Mouse (Mus musculus): Measurements from ENCODE around the gene Bcl9l. TPM values are rescaled to one million over a fixed set of nuclear protein-coding genes. Genes with fewer than 3 reads are reported as not detected.

Bcl9l gene
- polyA plus RNA-seq, 1 experiment from 2014 or later = 8.0 TPM

DNA sequence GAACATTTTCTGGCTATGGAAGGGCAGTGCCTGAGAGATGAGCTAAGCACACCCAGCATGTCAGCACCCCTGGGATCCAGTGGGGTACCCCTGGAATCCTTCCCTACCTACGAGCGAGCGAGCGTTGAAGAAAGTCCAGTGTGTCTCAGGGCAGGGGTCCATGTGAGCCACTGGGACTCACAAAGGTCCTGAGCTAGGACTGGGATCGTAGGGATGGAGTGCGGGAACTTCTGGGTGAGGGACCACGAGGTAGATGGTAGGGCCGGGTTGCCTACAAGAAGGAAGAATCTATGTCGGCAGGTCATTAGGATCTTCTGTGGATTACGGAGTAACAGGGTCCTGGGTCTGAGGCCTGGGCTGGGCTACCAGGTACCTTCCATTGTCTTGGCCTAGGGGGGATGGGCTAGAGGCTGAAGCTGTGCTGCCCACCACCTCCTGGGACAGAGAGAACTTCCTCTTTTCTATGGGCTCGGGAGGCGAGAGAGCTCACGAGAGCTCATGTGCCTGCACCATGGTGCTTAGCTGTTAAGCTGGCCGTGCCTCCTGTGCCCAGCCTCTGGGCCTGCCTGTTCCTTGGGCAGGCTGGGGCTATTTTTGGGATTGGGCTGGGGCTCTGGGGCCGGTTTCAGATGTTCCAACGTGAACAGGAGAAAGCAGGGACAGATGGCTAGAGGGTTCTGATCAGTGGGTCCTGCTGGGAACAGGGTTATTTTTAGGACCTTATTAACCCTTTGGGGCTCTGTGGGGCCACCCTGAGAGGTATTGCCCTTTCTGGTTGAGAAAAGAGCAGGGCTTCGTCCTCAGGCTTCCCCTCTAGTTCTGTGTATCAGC lies 10.2 kb downstream of the Bcl9l start:
- 67% methylated on average over 17 of the region's 17 CpGs for whole genome bisulfite sequencing
- DNase-seq (ENCODE audit: low spot score) (no peak), ATAC-seq (ENCODE audit: insufficient read depth, low FRiP score, low TSS enrichment) (no peak)
- H3K27me3 ChIP-seq (ENCODE audit: control insufficient read depth, insufficient read depth, low read length) = no peaks in the 10 kb centered on the region
- H3K9me3 ChIP-seq (ENCODE audit: control insufficient read depth, low read length) = no peaks in the 10 kb centered on the region
- no peak overlapping the region for H3K9ac ChIP-seq (ENCODE audit: low read length)
- no peaks in the 10 kb centered on the region for H3K36me3 ChIP-seq (ENCODE audit: control insufficient read depth, insufficient read depth, low read length)
- no peak overlapping the region for H3K4me2 ChIP-seq (ENCODE audit: low read depth)
- peaks cover 68% of the 10 kb centered on the region for H3K4me1 ChIP-seq (ENCODE audit: control insufficient read depth, insufficient read depth, low read length)
- H3K4me3 ChIP-seq (ENCODE audit: low read depth, low read length) = no peak overlapping the region
- no peak overlapping the region for H3K27ac ChIP-seq (ENCODE audit: low read depth, low read length)

DNA sequence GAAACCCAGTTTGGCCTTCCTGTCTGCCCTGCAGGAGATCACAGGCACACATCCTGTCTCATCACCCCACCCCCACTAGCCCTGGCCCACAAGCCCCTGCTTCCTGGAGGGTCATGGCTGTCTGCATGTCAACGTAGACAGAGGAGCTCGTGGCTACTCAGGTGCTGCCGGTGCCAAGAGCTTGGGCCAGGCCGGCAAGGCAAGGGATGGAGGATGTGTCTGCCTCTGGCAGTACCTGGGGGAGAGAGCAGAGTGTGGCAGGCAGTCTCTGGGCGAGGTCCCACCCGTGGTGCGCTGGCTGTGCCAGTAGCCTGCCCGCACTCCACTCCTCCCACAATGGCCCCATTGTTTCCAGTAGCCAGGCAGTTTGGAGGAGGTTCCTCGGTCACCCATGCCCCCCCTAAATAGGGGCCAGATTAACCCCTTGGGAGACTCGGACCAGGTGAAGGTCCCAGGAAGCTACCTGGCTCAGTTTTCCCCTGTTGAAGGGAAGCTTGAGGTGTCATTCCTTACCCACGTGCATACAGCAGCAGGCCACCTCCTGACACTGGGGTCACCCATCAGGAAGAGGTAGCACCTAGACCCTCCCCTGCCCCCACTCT lies 11.7 kb downstream of the Bcl9l start:
- WGBS = 20% methylated on average over 11 of the region's 11 CpGs
- Histone ChIP-seq H3K4me3 (ENCODE audit: low read depth, low read length) (no peak overlapping the region), H3K4me2 (ENCODE audit: low read depth) (no peak overlapping the region; the same call in 1 of the 2 replicates), H3K4me1 (ENCODE audit: control insufficient read depth, insufficient read depth, low read length) (peaks cover 68% of the 10 kb centered on the region), H3K27ac (ENCODE audit: low read depth, low read length) (no peak overlapping the region), H3K9ac (ENCODE audit: low read length) (no peak overlapping the region), H3K9me3 (ENCODE audit: control insufficient read depth, low read length) (no peaks in the 10 kb centered on the region), H3K36me3 (ENCODE audit: control insufficient read depth, insufficient read depth, low read length) (no peaks in the 10 kb centered on the region), H3K27me3 (ENCODE audit: control insufficient read depth, insufficient read depth, low read length) (no peaks in the 10 kb centered on the region)
- DNase-seq (ENCODE audit: low spot score) = no peak
- no peak for ATAC-seq (ENCODE audit: insufficient read depth, low FRiP score, low TSS enrichment)

DNA sequence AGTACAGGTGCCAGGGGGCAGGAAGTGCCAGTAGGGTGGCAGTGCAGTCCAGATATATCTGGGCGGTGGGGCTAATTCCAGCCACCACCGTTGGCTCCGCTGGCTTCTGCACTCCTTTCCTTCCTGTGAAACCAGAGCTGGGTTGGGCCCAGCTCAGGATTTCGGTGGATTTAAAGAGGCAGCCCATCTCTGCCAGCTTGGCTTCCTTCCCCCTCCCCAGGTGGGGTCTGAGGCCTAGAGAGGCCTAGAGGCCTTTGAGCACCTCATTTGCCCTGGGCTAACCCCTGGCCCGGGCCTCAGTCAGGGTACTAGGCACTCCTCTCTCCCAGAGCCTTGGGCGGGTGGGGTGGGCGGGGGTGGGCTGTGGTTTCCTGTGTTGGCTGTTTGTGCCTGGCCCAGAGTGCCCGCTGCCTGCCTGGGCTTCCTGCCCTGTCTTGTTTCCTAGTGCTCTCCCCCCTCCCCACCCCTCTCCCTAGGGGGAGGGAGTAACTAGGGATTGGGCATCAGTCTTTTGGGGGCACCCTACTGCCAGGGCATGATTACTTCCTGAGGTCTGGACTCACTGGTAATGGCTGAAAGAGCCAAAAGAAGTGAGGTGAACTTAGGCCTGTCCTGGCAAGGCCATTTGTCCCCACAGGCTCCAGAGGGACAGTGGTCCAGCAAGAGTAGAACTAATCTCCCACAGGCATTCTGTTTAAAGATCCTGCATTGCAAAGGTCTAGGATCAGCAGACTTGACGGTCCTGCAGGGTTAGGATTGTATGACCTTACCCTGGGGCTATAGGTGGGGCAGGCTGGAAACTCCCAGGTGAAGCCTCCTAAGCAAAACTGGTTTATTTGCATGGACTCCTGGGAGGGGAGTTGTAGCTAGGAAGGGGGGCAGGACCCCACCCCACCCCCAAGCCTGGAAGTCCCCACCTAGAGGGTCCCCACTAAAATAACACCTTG lies 12.5 kb downstream of the Bcl9l start:
- H3K36me3 ChIP-seq (ENCODE audit: control insufficient read depth, insufficient read depth, low read length) = no peaks in the 10 kb centered on the region
- WGBS = 47% methylated on average over 9 of the region's 9 CpGs
- H3K9me3 ChIP-seq (ENCODE audit: control insufficient read depth, low read length) = no peaks in the 10 kb centered on the region
- no peak overlapping the region for H3K27ac ChIP-seq (ENCODE audit: low read depth, low read length)
- H3K4me3 ChIP-seq (ENCODE audit: low read depth, low read length) = no peak overlapping the region
- H3K27me3 ChIP-seq (ENCODE audit: control insufficient read depth, insufficient read depth, low read length) = no peaks in the 10 kb centered on the region
- H3K9ac ChIP-seq (ENCODE audit: low read length) = no peak overlapping the region; the same call in 1 of the 2 replicates
- H3K4me2 ChIP-seq (ENCODE audit: low read depth) = no peak overlapping the region
- peaks cover 68% of the 10 kb centered on the region for H3K4me1 ChIP-seq (ENCODE audit: control insufficient read depth, insufficient read depth, low read length)
- no peak for ATAC-seq (ENCODE audit: insufficient read depth, low FRiP score, low TSS enrichment)
- no peak for DNase-seq (ENCODE audit: low spot score)

DNA sequence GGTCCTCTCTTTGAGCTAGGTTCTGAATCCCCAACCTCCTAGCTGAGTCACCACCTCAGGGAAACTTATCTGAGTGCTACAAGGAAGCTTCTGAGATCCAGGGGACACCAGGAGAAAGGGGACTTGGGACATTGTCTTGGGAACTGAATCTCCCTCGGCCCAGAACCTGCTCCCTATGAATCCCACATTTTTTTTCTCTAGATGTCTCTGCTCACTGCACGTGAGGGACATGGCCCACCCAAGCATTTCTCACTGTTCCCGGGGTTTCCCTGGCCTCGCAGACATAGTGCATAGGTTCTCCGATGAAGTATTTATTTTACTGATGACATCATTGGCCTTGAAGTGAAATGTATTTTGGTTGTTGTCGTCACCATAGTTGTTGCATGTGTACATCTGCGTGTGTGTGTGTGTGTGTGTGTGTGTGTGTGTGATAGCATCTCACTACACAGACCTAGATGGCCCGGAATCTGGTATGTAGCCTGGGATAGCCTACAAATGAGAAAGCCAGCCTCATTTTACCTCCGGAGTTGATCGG lies 13.3 kb downstream of the Bcl9l start:
- no peak for ATAC-seq (ENCODE audit: insufficient read depth, low FRiP score, low TSS enrichment)
- H3K4me1 ChIP-seq (ENCODE audit: control insufficient read depth, insufficient read depth, low read length) = peaks cover 68% of the 10 kb centered on the region
- 88% methylated on average over 10 of the region's 10 CpGs for WGBS

DNA sequence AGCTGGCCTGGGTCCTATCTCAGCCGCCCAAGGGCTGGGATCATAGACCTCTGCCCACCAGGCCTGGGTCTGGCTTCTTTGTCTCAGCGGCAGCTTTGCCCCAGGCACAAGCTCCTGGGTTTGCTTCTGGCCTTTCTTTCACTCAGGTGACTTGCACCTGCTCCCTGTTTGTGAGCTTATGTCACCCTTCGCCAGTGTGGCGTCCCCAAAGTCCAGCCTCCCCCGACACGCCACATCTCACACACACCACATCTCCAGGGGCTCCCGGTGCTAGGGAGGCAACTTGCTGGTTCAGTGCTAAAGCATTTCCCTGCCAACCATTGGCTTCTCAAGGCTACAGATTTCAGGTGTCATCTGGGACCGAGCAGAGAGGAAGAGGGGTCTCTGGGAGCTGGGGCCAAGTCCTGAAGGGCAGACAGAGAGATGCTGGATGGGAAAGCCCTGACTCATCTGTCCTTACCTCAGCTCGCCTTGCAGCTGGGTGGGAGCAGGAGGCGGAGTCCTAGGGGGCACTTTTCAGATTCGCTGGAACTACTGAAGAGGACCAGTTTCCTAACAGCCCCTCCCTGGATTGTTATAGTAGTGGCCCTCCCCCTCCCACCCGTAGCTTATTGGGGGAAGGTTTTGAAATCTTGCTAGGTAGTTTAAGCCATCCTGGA lies 14.3 kb downstream of the Bcl9l start:
- no peak overlapping the region for H3K4me2 ChIP-seq (ENCODE audit: low read depth)
- H3K9ac ChIP-seq (ENCODE audit: low read length) = no peak overlapping the region
- WGBS = 55% methylated on average over 12 of the region's 12 CpGs
- no peaks in the 10 kb centered on the region for H3K9me3 ChIP-seq (ENCODE audit: control insufficient read depth, low read length)
- H3K4me3 ChIP-seq (ENCODE audit: low read depth, low read length) = no peak overlapping the region
- peaks cover 72% of the 10 kb centered on the region for H3K4me1 ChIP-seq (ENCODE audit: control insufficient read depth, insufficient read depth, low read length)
- ATAC-seq (ENCODE audit: insufficient read depth, low FRiP score, low TSS enrichment) = no peak
- H3K36me3 ChIP-seq (ENCODE audit: control insufficient read depth, insufficient read depth, low read length) = no peaks in the 10 kb centered on the region
- no peak for DNase-seq (ENCODE audit: low spot score)
- no peaks in the 10 kb centered on the region for H3K27me3 ChIP-seq (ENCODE audit: control insufficient read depth, insufficient read depth, low read length)
- H3K27ac ChIP-seq (ENCODE audit: low read depth, low read length) = no peak overlapping the region

More for the DNA sequence above, 13.3 kb downstream of the Bcl9l start:
- no peaks in the 10 kb centered on the region for H3K9me3 ChIP-seq (ENCODE audit: control insufficient read depth, low read length)
- DNase-seq (ENCODE audit: low spot score) = no peak
- H3K36me3 ChIP-seq (ENCODE audit: control insufficient read depth, insufficient read depth, low read length) = no peaks in the 10 kb centered on the region
- no peak overlapping the region for H3K4me2 ChIP-seq (ENCODE audit: low read depth)
- no peak overlapping the region for H3K4me3 ChIP-seq (ENCODE audit: low read depth, low read length)
- no peak overlapping the region for H3K27ac ChIP-seq (ENCODE audit: low read depth, low read length)
- H3K9ac ChIP-seq (ENCODE audit: low read length) = no peak overlapping the region
- H3K27me3 ChIP-seq (ENCODE audit: control insufficient read depth, insufficient read depth, low read length) = no peaks in the 10 kb centered on the region

DNA sequence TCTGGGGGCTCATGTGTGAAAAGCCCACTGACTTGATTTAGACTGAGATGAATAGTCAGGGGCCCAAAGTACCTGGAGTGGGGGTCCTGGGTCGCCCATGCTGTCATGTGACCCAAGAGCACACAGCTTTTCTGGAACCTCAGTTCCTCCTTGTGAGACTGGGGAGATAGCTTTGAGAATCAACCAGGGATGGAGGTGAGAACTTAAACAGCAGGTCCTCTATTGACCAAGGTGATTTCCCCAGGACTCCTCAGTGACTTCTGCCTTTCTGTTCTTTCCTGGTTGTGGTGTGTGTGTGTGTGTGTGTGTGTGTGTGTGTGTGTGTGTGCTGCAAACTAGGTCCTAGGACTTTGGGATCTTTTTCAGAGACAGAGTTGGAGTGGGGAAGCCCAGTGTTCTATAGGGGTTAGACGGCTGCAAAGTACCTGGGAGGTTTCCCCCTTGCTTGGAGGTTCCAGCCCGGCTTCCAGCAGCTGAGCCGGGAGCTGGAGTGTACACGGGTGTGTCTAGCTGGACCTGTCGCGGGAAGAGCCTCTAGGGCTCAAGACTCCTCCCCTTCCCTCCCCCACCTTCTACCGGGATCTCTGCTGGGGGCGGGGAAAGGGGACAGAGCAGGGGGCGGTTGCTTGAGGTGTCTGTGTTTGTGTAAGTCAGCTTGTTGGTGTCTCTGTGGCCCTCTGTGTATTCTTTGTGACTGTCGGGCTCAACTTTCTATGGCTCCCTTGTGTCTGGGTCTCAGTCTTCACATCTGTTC lies 15.2 kb downstream of the Bcl9l start:
- no peaks in the 10 kb centered on the region for H3K27me3 ChIP-seq (ENCODE audit: control insufficient read depth, insufficient read depth, low read length)
- no peak for ATAC-seq (ENCODE audit: insufficient read depth, low FRiP score, low TSS enrichment)
- H3K36me3 ChIP-seq (ENCODE audit: control insufficient read depth, insufficient read depth, low read length) = no peaks in the 10 kb centered on the region
- peak overlapping the region; percentile 39 for H3K4me3 ChIP-seq (ENCODE audit: low read depth, low read length)
- peak overlapping the region; percentile 83 for H3K4me2 ChIP-seq (ENCODE audit: low read depth)
- peak overlapping the region; percentile 63 for H3K9ac ChIP-seq (ENCODE audit: low read length)
- peak overlapping the region; percentile 85 for H3K27ac ChIP-seq (ENCODE audit: low read depth, low read length)
- peaks cover 70% of the 10 kb centered on the region for H3K4me1 ChIP-seq (ENCODE audit: control insufficient read depth, insufficient read depth, low read length)
- peak; percentile 68 for DNase-seq (ENCODE audit: low spot score)
- WGBS = 1% methylated on average over 11 of the region's 11 CpGs
- no peaks in the 10 kb centered on the region for H3K9me3 ChIP-seq (ENCODE audit: control insufficient read depth, low read length)

DNA sequence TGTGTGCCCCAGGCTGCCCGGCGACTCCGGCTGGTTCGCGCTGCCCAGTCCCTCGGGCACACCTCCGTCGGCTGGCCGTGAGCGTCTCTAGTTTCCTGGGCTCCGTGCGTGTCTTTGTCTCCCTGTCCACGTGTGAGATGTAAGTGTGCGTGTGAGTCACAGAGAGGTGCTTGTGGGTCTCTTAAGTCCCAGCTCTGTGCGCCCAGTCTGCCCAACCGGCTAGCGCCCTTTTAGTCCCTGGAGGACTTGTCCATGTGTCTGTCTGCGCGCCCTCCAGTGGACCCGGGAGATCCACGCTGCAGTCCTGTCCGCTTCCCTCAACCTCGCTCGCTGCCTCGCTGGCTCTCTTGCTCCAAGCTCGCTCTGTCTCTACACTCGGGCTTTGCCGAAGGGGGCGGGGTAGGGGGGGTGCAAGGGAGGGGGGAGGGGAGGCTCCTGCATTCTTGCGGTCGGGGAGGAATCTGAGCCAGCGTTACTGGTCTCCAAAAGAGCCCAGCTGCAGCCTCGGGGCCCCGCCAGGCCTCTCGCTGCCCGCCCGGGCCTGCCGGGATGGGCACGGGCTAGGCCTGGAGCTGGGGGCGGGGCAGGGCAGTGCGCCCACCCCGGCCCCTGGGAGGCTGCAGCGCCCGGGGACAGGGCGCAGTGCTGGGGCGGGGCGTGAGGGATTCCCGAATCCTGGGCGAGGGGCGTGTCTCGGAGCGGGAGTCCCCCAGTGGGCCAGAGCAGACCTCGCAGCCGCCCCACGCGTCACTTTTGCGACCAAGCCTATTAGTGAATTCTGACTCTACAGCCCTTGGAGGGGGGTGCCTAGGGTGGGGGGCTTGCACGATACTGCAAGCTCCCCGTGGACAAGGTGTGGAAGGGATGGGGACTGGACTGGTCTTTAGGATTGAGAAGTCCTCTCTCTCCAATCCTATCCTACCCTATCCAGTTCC lies 16.1 kb downstream of the Bcl9l start:
- Histone ChIP-seq H3K27me3 (ENCODE audit: control insufficient read depth, insufficient read depth, low read length) (no peaks in the 10 kb centered on the region), H3K4me2 (ENCODE audit: low read depth) (peak overlapping the region; percentile 83), H3K4me1 (ENCODE audit: control insufficient read depth, insufficient read depth, low read length) (peaks cover 61% of the 10 kb centered on the region), H3K4me3 (ENCODE audit: low read depth, low read length) (peak overlapping the region; percentile 39), H3K36me3 (ENCODE audit: control insufficient read depth, insufficient read depth, low read length) (no peaks in the 10 kb centered on the region), H3K9ac (ENCODE audit: low read length) (peak overlapping the region; percentile 63), H3K9me3 (ENCODE audit: control insufficient read depth, low read length) (no peaks in the 10 kb centered on the region), H3K27ac (ENCODE audit: low read depth, low read length) (peak overlapping the region; percentile 85)
- peak; percentile 80 for ATAC-seq (ENCODE audit: insufficient read depth, low FRiP score, low TSS enrichment)
- DNase-seq (ENCODE audit: low spot score) = peak; percentile 81
- WGBS = under 1% methylated on average over 55 of the region's 59 CpGs

Measured in neural tube, embryonic 11.5 days (tissue).